Mouse (Mus musculus) small intestine, adult 2 months (tissue): Measurements from ENCODE around the gene Arrb2.

ENCODE experiments used
- CTCF ChIP-seq: fragments of 200-500 bp; IDR thresholded peaks from 2 replicates; pipeline ENCODE4 v1.5.1; 2012; ENCODE audit warnings: low read depth, mild to moderate bottlenecking, control low read depth, inconsistent platforms, low read length, moderate library complexity, mixed read lengths; ENCODE audit not compliant: insufficient replicate concordance, insufficient read length; ENCODE audit errors: extremely low read depth
- POLR2A ChIP-seq: fragments of 200-500 bp; IDR thresholded peaks from 2 replicates; pipeline ENCODE4 v1.6.1; 2012; ENCODE audit warnings: low read depth, mild to moderate bottlenecking, control low read depth, inconsistent platforms, low read length, moderate library complexity

GRCm38 (mm10) chr11:70433951-70434350, 1.5 kb downstream of the Arrb2 start:
- TF ChIP-seq POLR2A: no peak
- no peak for TF ChIP-seq CTCF
